Mouse (Mus musculus): ENCODE results near the gene Ormdl3. TPM values are rescaled to one million over a fixed set of nuclear protein-coding genes. Genes with fewer than 3 reads are reported as not detected.
A peak's percentile ranks its signal among the peaks of the same experiment; 100 is the strongest.

Ormdl3 gene
- polyA plus RNA-seq, 1 experiment from 2014 or later, result 14.5 TPM

DNA sequence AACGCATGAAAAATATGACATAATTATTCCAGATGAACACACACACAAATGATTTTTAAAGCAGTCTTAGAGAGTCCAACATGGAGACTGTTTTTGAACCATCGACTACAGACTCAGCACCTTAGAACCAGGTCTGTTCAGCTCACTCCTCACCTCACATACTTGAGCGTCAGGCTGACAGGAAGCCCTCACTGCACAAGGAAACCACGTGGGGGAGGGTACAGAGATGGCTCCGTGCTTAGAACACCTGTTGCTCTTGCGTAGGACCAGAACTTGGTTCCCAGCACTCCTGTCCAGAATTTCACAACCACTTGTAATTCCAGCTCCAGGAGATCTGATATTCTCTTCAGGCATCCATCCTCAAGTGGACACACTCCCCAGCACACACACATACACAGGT lies 7.9 kb upstream of the Ormdl3 start:
- Histone ChIP-seq H3K4me3 (ENCODE audit: low read depth, low read length) (no peak overlapping the region), H3K27ac (ENCODE audit: low read depth, low read length) (no peak overlapping the region), H3K4me2 (ENCODE audit: low read depth, low read length) (no peak overlapping the region), H3K9me3 (ENCODE audit: control insufficient read depth, low read length) (no peaks in the 10 kb centered on the region), H3K36me3 (ENCODE audit: control insufficient read depth, insufficient read depth, low read length) (no peaks in the 10 kb centered on the region), H3K9ac (replicated peaks; ENCODE audit: low read depth, low read length) (no peak overlapping the region), H3K4me1 (ENCODE audit: control insufficient read depth, insufficient read depth, low read length) (no peaks in the 10 kb centered on the region), H3K27me3 (ENCODE audit: control insufficient read depth, insufficient read depth, low read length) (peaks cover 3% of the 10 kb centered on the region)
- no peak for ATAC-seq (ENCODE audit: low read depth)
- 81% methylated on average over 6 of the region's 6 CpGs for WGBS

DNA sequence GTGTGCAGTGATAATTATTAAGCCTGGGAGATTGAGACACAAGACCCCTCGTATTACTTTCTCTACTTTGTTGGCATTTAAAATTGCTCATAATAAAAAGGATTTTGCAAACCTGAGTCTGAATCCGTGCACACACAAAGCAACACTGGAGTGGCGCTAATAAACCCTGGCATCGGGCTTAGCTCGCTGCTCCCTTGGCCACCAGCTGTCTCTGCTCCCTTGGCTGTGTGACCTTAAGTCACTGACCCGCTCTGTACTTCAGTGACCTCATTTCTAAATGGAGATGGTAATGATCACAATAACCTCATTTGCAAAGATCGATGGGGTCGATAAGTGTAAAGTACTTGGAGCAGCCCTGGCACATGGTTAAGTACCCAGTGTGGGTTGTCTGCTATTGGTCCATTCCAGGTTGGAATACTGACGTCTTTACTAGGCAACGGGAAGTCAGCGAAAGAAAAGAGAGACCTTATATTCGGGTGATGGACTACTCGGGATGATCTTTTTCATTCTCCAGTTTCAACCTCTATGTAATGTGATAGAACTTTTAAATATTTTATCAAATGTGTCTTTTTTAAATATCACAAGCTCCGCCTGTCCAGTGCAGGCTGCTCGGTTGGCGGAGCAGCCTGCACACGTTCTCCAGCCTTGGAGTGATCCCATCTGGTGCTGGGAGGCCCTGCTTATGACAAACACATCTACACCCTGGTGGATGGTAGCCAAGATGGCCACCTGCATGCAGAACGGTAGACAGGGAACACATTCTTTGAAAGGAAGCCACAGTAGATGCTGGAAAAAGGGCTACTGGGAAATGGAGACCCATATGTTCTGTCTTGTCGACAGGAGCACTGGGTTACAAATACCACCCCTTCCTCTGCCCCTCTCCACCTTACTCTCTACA lies 3.6 kb upstream of the Ormdl3 start:
- Histone ChIP-seq H3K27me3 (ENCODE audit: control insufficient read depth, insufficient read depth, low read length) (no peaks in the 10 kb centered on the region; the same call in 1 of the 2 replicates), H3K4me3 (ENCODE audit: low read depth, low read length) (no peak overlapping the region), H3K9ac (replicated peaks; ENCODE audit: low read depth, low read length) (no peak overlapping the region), H3K36me3 (ENCODE audit: control insufficient read depth, insufficient read depth, low read length) (no peaks in the 10 kb centered on the region), H3K4me2 (ENCODE audit: low read depth, low read length) (no peak overlapping the region), H3K9me3 (ENCODE audit: control insufficient read depth, low read length) (no peaks in the 10 kb centered on the region), H3K27ac (ENCODE audit: low read depth, low read length) (no peak overlapping the region), H3K4me1 (ENCODE audit: control insufficient read depth, insufficient read depth, low read length) (peaks cover 11% of the 10 kb centered on the region)
- no peak for ATAC-seq (ENCODE audit: low read depth)
- WGBS, result 72% methylated on average over 19 of the region's 19 CpGs

DNA sequence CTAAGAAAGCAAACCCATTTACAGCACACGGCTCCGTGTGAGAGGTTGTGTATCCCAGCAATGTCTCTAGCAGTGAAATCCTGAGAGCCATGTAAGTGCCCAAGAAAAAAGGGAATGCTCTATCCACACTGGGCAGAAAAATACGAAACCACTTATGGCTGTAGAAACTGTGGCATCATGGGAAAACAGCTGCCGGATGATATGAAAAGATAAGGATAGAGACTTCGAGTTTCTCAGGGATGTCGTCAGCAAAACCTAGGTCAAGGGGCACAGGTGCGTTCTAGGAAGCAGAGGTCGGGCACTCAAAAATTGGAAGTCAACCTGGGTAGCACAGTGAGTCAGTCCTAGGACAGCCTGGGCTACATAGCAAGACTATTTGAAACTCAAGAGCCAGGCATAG lies 2.1 kb upstream of the Ormdl3 start:
- 88% methylated on average over 8 of the region's 8 CpGs for WGBS
- Histone ChIP-seq H3K36me3 (ENCODE audit: control insufficient read depth, insufficient read depth, low read length) (no peaks in the 10 kb centered on the region), H3K4me1 (ENCODE audit: control insufficient read depth, insufficient read depth, low read length) (peaks cover 17% of the 10 kb centered on the region), H3K9ac (replicated peaks; ENCODE audit: low read depth, low read length) (no peak overlapping the region), H3K9me3 (ENCODE audit: control insufficient read depth, low read length) (no peaks in the 10 kb centered on the region), H3K4me2 (ENCODE audit: low read depth, low read length) (no peak overlapping the region), H3K4me3 (ENCODE audit: low read depth, low read length) (no peak overlapping the region), H3K27ac (ENCODE audit: low read depth, low read length) (no peak overlapping the region), H3K27me3 (ENCODE audit: control insufficient read depth, insufficient read depth, low read length) (no peaks in the 10 kb centered on the region)
- ATAC-seq (ENCODE audit: low read depth), result no peak

DNA sequence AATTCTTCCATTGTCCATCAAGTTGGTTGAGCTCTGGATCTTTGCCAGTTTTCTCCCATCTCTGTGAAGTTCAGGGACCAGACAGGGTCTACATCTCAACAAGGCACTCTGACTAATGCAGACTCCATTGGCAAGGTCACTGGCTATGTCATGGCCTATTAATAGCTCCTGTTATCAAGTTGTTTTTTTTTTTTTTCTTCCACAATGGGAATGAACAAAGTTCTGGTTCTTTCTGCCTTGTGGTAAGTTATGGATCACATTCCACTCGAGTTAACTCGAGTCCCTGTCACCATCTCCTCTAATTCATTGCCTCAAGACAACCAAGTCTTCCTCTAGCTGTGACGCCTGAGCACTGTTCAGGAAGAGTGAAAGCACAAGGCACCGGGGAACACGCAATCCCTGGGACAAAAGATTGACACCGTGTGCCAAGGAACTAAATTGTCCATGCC lies 1.7 kb upstream of the Ormdl3 start:
- ATAC-seq (ENCODE audit: low read depth), result no peak
- no peak overlapping the region for H3K27ac ChIP-seq (ENCODE audit: low read depth, low read length)
- H3K4me2 ChIP-seq (ENCODE audit: low read depth, low read length), result no peak overlapping the region; the same call in 1 of the 2 replicates
- no peaks in the 10 kb centered on the region for H3K36me3 ChIP-seq (ENCODE audit: control insufficient read depth, insufficient read depth, low read length)
- WGBS, result 58% methylated on average over 6 of the region's 6 CpGs
- H3K4me1 ChIP-seq (ENCODE audit: control insufficient read depth, insufficient read depth, low read length), result peaks cover 17% of the 10 kb centered on the region
- H3K4me3 ChIP-seq (ENCODE audit: low read depth, low read length), result no peak overlapping the region
- H3K9ac ChIP-seq (replicated peaks; ENCODE audit: low read depth, low read length), result no peak overlapping the region
- no peaks in the 10 kb centered on the region for H3K27me3 ChIP-seq (ENCODE audit: control insufficient read depth, insufficient read depth, low read length)
- no peaks in the 10 kb centered on the region for H3K9me3 ChIP-seq (ENCODE audit: control insufficient read depth, low read length)

DNA sequence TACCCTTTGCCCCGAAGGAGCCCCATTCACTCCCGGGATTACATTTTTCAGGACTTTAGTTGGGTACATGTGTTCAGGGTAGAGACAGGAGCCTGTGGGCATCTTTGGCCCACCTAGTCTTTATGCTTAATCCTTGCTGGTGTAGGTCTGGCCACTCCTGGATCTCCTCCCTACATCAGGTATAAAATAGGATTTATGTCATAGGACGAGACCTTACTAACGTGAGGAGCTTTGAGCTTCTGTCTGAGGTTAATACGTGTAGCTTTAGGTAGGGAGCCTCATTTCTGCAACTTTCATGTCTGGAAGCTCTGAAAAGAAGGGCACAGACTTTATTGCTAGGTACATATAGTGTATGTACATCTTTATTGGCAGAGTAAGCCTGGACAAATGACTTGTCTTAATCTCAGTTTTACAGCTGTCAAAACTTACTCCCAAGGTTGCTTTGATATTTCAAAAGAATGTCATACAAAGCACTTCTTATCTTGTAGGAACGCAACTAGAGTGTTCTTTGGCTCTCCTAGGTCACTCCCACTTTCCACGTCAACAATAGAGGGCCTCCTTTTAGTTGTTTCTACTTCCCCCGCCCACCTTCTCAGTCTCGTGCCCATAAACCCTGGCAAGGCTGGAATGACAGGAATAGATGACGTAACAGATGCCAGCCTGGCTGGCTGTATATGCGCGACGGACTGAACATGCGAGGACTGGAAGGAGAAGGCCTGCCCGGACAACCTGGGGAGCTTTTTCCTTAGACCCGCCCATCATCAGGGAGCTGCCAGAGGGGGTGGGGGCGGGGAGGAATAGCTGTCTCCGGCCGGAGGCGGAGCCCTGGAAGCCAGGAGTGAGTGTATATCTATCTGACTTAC lies 747 bp upstream of the Ormdl3 start:
- Histone ChIP-seq H3K9me3 (ENCODE audit: control insufficient read depth, low read length) (no peaks in the 10 kb centered on the region), H3K36me3 (ENCODE audit: control insufficient read depth, insufficient read depth, low read length) (peaks cover 7% of the 10 kb centered on the region), H3K4me3 (ENCODE audit: low read depth, low read length) (peak overlapping the region; percentile 82), H3K4me1 (ENCODE audit: control insufficient read depth, insufficient read depth, low read length) (peaks cover 17% of the 10 kb centered on the region), H3K27ac (ENCODE audit: low read depth, low read length) (peak overlapping the region; percentile 69), H3K4me2 (ENCODE audit: low read depth, low read length) (peak overlapping the region; percentile 65), H3K27me3 (ENCODE audit: control insufficient read depth, insufficient read depth, low read length) (no peaks in the 10 kb centered on the region), H3K9ac (replicated peaks; ENCODE audit: low read depth, low read length) (0 out of 2 replicates have a peak overlapping the region, but pooled peaks have one; percentile 41)
- WGBS, result 7% methylated on average over 20 of the region's 20 CpGs
- ATAC-seq (ENCODE audit: low read depth), result peak; percentile 36; the same call in 1 of the 2 replicates

DNA sequence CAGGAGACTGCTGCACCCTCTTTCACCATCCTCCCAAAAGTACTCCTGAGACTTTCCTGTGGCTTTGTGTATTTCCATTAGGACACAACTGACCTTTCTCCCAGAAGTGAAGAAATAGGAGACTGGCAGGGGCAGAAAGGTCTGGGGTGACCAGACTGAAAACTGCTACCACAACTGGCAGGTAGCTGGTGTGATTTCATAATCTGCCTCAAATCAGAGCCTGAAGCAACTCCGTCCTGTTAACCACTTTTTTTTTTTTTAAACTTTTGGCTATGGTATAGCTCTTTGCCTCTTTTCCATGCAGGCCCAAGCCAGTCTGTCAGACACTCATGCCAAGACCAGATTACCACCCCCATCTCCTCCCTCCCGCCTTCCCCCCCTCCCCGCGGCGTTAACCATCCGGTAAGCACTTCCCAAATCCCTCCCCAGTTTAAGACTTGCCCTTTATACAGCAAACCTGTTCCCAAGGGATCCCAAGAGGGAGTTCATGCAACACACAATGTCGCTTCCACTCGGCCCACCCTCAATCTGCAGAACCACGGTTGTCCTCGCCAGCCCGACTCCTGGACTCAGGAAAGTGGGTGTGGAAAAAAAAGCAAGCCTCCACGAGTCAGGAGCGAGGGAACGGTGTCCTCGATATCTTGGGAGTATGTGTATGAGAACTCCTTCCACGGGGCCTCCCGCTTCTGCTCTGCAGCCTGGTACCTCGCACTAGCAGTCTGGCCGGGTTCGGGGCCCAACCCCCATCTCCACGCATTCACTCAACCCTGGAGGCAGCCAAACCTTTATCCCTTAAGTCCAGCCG lies 879 bp downstream of the Ormdl3 start:
- Histone ChIP-seq H3K4me1 (ENCODE audit: control insufficient read depth, insufficient read depth, low read length) (peaks cover 17% of the 10 kb centered on the region), H3K4me2 (ENCODE audit: low read depth, low read length) (peak overlapping the region; percentile 65), H3K36me3 (ENCODE audit: control insufficient read depth, insufficient read depth, low read length) (peaks cover 9% of the 10 kb centered on the region), H3K9me3 (ENCODE audit: control insufficient read depth, low read length) (no peaks in the 10 kb centered on the region), H3K9ac (replicated peaks; ENCODE audit: low read depth, low read length) (peak overlapping the region; percentile 74), H3K27me3 (ENCODE audit: control insufficient read depth, insufficient read depth, low read length) (no peaks in the 10 kb centered on the region), H3K27ac (ENCODE audit: low read depth, low read length) (peak overlapping the region; percentile 69; the same call in 1 of the 2 replicates), H3K4me3 (ENCODE audit: low read depth, low read length) (peak overlapping the region; percentile 82)
- ATAC-seq (ENCODE audit: low read depth), result peak; percentile 44; the same call in 1 of the 2 replicates
- WGBS, result 3% methylated on average over 22 of the region's 22 CpGs

DNA sequence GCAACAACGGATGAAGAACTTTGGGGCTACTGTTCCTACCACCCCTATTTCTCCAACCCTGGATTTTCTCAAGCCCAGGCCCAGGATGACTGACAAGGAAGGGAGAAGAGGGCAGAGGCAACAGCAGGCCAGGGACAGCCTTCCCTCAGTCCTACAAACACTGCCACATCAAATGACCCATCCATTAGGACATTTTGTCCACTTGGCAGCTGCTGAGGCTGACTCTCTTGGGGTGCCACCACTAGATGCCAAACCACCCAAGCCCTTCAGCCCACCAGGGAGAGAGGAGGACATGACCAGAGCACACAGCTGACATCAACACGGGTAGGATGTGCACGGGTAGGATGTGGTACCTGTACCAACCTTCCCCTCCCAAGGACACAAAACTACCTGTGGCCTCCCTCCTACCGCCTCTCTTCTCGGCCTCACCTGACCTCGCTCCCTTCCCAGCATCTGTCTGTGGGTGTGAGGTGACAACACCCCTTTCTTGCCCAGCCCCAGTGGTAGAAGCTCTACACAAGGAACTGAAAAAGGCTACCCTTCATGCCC lies 2.5 kb downstream of the Ormdl3 start:
- H3K27ac ChIP-seq (ENCODE audit: low read depth, low read length), result no peak overlapping the region
- H3K36me3 ChIP-seq (ENCODE audit: control insufficient read depth, insufficient read depth, low read length), result peaks cover 9% of the 10 kb centered on the region
- H3K9me3 ChIP-seq (ENCODE audit: control insufficient read depth, low read length), result no peaks in the 10 kb centered on the region
- no peaks in the 10 kb centered on the region for H3K27me3 ChIP-seq (ENCODE audit: control insufficient read depth, insufficient read depth, low read length)
- H3K4me1 ChIP-seq (ENCODE audit: control insufficient read depth, insufficient read depth, low read length), result peaks cover 17% of the 10 kb centered on the region
- H3K9ac ChIP-seq (replicated peaks; ENCODE audit: low read depth, low read length), result no peak overlapping the region
- no peak overlapping the region for H3K4me3 ChIP-seq (ENCODE audit: low read depth, low read length)
- 96% methylated on average over 6 of the region's 6 CpGs for WGBS
- no peak overlapping the region for H3K4me2 ChIP-seq (ENCODE audit: low read depth, low read length)
- no peak for ATAC-seq (ENCODE audit: low read depth)

DNA sequence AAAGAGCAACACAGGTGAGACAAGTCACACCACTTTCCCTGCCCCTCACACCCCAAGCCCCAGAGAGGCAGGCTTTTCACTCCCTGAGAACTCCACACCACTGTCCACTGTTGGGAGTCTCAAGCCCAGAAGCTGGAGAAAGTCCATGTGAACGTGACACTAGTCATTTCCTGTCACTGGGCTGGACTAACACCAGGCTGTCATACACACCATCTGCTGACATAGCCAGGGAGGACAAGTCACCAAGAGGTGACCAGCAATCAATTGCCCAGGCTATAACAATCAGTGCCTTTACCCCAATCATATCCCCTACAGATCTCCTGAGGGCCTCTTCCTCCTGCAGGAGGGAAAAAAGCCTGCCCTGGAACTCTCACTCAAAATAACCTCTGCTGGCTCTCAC lies 3.0 kb downstream of the Ormdl3 start:
- WGBS, result 56% methylated on average over 1 of the region's 1 CpGs
- no peaks in the 10 kb centered on the region for H3K27me3 ChIP-seq (ENCODE audit: control insufficient read depth, insufficient read depth, low read length)
- no peak for ATAC-seq (ENCODE audit: low read depth)

More for the DNA sequence above, 3.0 kb downstream of the Ormdl3 start:
- Histone ChIP-seq H3K4me2 (ENCODE audit: low read depth, low read length) (no peak overlapping the region), H3K9ac (replicated peaks; ENCODE audit: low read depth, low read length) (no peak overlapping the region), H3K4me3 (ENCODE audit: low read depth, low read length) (no peak overlapping the region), H3K9me3 (ENCODE audit: control insufficient read depth, low read length) (no peaks in the 10 kb centered on the region), H3K36me3 (ENCODE audit: control insufficient read depth, insufficient read depth, low read length) (peaks cover 9% of the 10 kb centered on the region), H3K27ac (ENCODE audit: low read depth, low read length) (no peak overlapping the region), H3K4me1 (ENCODE audit: control insufficient read depth, insufficient read depth, low read length) (peaks cover 17% of the 10 kb centered on the region)
